Mouse (Mus musculus) left cerebral cortex, adult 2 months (tissue): ENCODE measurements around the gene Plcb1. TPM values are rescaled to one million over a fixed set of nuclear protein-coding genes. Genes with fewer than 3 reads are reported as not detected.

Experiments
- DNase-seq, 2 experiments: peaks; one replicate each; pipeline ENCODE4 v3.0.0; 2021 to 2022; ENCODE audit warnings: low spot score in 2 of 2, mixed read lengths in 1 of 2; ENCODE audit errors: extremely low spot score in 1 of 2
- H3K27ac ChIP-seq: fragments of 200-600 bp; 2 replicates; pipeline ENCODE4 v1.8.1; 2022
- H3K4me3 ChIP-seq: fragments of 200-600 bp; 2 replicates; pipeline ENCODE4 v1.8.1; 2022
- CTCF ChIP-seq: fragments of 200-600 bp; IDR thresholded peaks from 2 replicates; pipeline ENCODE4 v1.8.1; 2022; ENCODE audit warnings: antibody characterized with exemption, mild to moderate bottlenecking, moderate library complexity
- intact Hi-C: fragments of 180-260 bp; cut with DNase I; formaldehyde crosslinking; loops from one replicate; pipeline ENCODE4 v1.15.1; 2025
- total RNA-seq, 2 experiments: library from RNA; stranded (reverse); gene quantifications; 2 replicates each; pipeline ENCODE4 v1.2.3; 2021

Gene Plcb1
- total RNA-seq, 2 experiments from 2014 or later = 183 to 185 TPM

GRCm38 (mm10) chr2:135387990-135388389 is 602.1 kb downstream of the Plcb1 start:
- peak; percentile 50 for TF ChIP-seq CTCF
- intact Hi-C loops = loop anchor here (5.0 kb wide), 2 partner anchors 539 to 569 kb away; no protein-coding TSS in a partner anchor
- Histone ChIP-seq H3K4me3 (no peak overlapping the region), H3K27ac (no peak overlapping the region)
- DNase-seq = no peak

GRCm38 (mm10) chr2:135394698-135395097 is 608.8 kb downstream of the Plcb1 start:
- no peak overlapping the region for H3K4me3 ChIP-seq
- no peak for DNase-seq
- no peak overlapping the region for H3K27ac ChIP-seq
- no peak for TF ChIP-seq CTCF
- intact Hi-C loops = no loop called here

GRCm38 (mm10) chr2:135396375-135396774 is 610.5 kb downstream of the Plcb1 start:
- no peak for TF ChIP-seq CTCF
- intact Hi-C loops = no loop called here
- no peak for DNase-seq
- Histone ChIP-seq H3K4me3 (no peak overlapping the region), H3K27ac (no peak overlapping the region)

- TF ChIP-seq CTCF = no peak
- intact Hi-C loops = no loop called here
- no peak for DNase-seq
- Histone ChIP-seq H3K27ac (no peak overlapping the region), H3K4me3 (no peak overlapping the region)
Measured at GRCm38 (mm10) chr2:135397970-135398369, 612.1 kb downstream of the Plcb1 start.

DNA sequence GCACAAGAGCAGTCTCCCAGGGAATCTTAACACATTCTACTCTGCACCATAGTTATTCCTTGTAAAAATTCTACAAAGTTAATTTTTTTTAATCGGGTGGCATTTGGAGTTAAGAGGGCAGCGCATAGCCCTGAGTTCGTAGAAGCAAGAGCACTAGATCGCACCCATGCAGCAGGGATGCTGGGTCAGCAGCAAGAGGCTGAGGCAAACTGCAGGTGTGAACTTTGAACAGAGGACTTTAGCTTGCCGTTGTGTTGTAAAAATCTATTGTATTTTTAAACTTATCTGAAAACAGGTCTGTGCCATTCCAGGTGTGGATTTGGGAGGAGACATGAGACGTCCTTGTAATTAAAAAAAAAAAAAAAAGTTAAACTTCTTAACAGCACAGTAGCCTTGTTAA is 613.9 kb downstream of the Plcb1 start:
- Histone ChIP-seq H3K4me3 (no peak overlapping the region), H3K27ac (no peak overlapping the region)
- no peak for TF ChIP-seq CTCF
- DNase-seq = no peak
- intact Hi-C loops = no loop called here

GRCm38 (mm10) chr2:135402916-135403315 is 617.0 kb downstream of the Plcb1 start:
- no peak for TF ChIP-seq CTCF
- Histone ChIP-seq H3K27ac (no peak overlapping the region), H3K4me3 (no peak overlapping the region)
- DNase-seq = no peak
- intact Hi-C loops = no loop called here

- no peak for DNase-seq
- Histone ChIP-seq H3K4me3 (no peak overlapping the region), H3K27ac (no peak overlapping the region)
- intact Hi-C loops = no loop called here
- no peak for TF ChIP-seq CTCF
Measured at GRCm38 (mm10) chr2:135403344-135403743, 617.5 kb downstream of the Plcb1 start.

DNA sequence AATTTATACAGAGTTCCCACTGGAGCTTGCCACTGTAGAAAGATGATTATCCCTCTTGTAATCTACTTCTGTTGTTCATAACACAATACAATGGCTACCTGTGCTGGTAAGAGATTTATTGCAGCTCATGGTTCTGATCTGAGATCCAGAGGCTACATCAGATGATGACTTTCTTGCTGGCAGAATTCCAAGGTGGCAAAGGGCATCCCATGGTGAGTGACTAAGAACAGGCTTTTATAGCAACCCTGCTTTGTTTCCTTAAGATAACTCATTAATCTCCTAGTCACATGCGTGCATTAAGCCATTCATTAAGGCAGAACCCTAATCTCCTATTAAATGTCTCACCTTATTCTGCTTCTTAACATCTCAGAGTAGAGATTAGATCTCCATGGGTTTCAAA is 618.2 kb downstream of the Plcb1 start:
- intact Hi-C loops = no loop called here
- H3K4me3 ChIP-seq = no peak overlapping the region
- DNase-seq = no peak
- TF ChIP-seq CTCF = no peak
- no peak overlapping the region for H3K27ac ChIP-seq

DNA sequence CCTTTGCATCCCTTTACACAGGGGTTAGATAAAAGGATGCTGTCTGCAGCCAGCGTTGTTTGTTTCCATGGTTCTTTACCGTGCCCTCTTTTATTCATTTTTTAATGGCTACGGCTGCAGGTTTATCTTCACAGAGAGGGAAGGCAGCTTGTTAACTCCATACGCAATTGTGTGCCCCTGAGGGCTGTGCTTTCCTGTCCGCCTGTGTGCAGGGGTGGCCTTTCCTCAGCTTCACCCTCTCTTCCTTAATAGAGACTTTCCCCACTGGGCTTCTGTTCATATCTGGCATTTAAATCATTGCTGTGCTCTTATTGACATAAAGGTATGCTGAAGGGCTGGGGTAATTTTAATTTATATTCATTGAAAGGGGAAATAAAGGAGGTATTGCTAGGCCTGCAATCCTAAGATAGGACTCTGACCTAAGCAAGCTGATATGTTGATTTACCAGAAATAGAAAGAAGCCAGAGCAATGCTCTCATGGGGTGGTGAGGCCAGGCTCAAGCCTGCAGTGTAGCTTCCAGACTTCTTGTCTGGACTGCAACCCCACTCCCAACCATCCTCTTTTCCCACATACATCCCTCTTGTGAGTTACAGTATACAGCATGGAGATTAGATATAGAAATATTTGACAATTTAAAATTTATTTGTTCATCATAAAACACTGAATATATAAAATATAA is 623.7 kb downstream of the Plcb1 start:
- Histone ChIP-seq H3K4me3 (no peak overlapping the region), H3K27ac (no peak overlapping the region)
- TF ChIP-seq CTCF = no peak
- intact Hi-C loops = no loop called here
- no peak for DNase-seq

- no peak for TF ChIP-seq CTCF
- intact Hi-C loops = no loop called here
Measured at GRCm38 (mm10) chr2:135411675-135412074, 625.8 kb downstream of the Plcb1 start.

GRCm38 (mm10) chr2:135415137-135415536 is 629.3 kb downstream of the Plcb1 start:
- no peak for DNase-seq
- intact Hi-C loops = no loop called here
- no peak overlapping the region for H3K4me3 ChIP-seq
- TF ChIP-seq CTCF = no peak
- H3K27ac ChIP-seq = no peak overlapping the region

More at GRCm38 (mm10) chr2:135411675-135412074, 625.8 kb downstream of the Plcb1 start:
- Histone ChIP-seq H3K4me3 (no peak overlapping the region), H3K27ac (no peak overlapping the region)
- no peak for DNase-seq

DNA sequence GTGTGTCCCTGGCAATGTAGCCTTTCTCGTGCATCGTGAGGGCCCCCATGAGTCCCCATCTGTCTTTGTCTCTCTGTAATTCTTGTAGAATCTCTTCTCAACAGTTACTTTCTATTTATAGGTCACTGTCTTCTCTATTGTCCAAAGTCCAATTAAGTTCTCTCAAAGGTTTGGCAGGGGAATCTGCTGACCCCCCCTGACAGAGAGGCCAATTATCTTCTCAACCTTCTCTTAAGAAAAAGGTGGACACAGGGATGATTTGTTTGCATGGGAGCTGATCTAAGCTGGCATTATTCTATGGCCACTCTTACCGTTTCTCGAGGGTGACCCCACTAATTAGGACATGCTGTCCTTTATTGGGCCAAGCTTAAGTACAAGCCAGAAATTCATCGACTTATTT is 633.4 kb downstream of the Plcb1 start:
- Histone ChIP-seq H3K27ac (no peak overlapping the region), H3K4me3 (no peak overlapping the region)
- no peak for DNase-seq
- intact Hi-C loops = no loop called here
- TF ChIP-seq CTCF = no peak

- no peak for DNase-seq
- intact Hi-C loops = loop anchor here (5.0 kb wide), 1 partner anchor 312 kb away; no protein-coding TSS in a partner anchor
- Histone ChIP-seq H3K27ac (no peak overlapping the region), H3K4me3 (no peak overlapping the region)
- no peak for TF ChIP-seq CTCF
Measured at GRCm38 (mm10) chr2:135434947-135435515, 649.2 kb downstream of the Plcb1 start.
